Mouse (Mus musculus): ENCODE measurements around the gene Zfp13. TPM values are rescaled to one million over a fixed set of nuclear protein-coding genes. Genes with fewer than 3 reads are reported as not detected.
A peak's percentile ranks its signal among the peaks of the same experiment; 100 is the strongest.

Gene Zfp13
- polyA plus RNA-seq, 1 experiment from 2014 or later: 3.4 TPM

GRCm38 (mm10) chr17:23543983-23544382, 55.3 kb downstream of the Zfp13 start:
- Histone ChIP-seq H3K36me3 (ENCODE audit: control insufficient read depth, insufficient read depth) (no peaks in the 10 kb centered on the region), H3K9ac (ENCODE audit: low read depth, low read length) (no peak overlapping the region), H3K4me3 (ENCODE audit: low read depth, low read length) (no peak overlapping the region), H3K27me3 (replicated peaks; ENCODE audit: control insufficient read depth, insufficient read depth, low read length) (0 out of 2 replicates have a peak, but pooled peaks cover 5% of the 10 kb centered on the region), H3K9me3 (ENCODE audit: control insufficient read depth) (no peaks in the 10 kb centered on the region), H3K4me1 (replicated peaks; ENCODE audit: control insufficient read depth, insufficient read depth, low read length) (no peaks in the 10 kb centered on the region; the same call in 1 of the 2 replicates), H3K4me2 (replicated peaks; ENCODE audit: low read depth) (no peak overlapping the region; the same call in 1 of the 2 replicates), H3K27ac (ENCODE audit: low read depth, low read length) (no peak overlapping the region)
- no peak for TF ChIP-seq CTCF (IDR thresholded peaks at IDR 0.05; ENCODE audit: low read depth)
- no peak for ATAC-seq
- WGBS: 65% methylated on average over 4 of the region's 4 CpGs

GRCm38 (mm10) chr17:23543325-23543724, 56.0 kb downstream of the Zfp13 start:
- Histone ChIP-seq H3K36me3 (ENCODE audit: control insufficient read depth, insufficient read depth) (no peaks in the 10 kb centered on the region), H3K9ac (ENCODE audit: low read depth, low read length) (no peak overlapping the region), H3K4me2 (replicated peaks; ENCODE audit: low read depth) (peak overlapping the region; percentile 46), H3K27ac (ENCODE audit: low read depth, low read length) (peak overlapping the region; percentile 35; the same call in 1 of the 2 replicates), H3K4me3 (ENCODE audit: low read depth, low read length) (no peak overlapping the region), H3K4me1 (replicated peaks; ENCODE audit: control insufficient read depth, insufficient read depth, low read length) (no peaks in the 10 kb centered on the region; the same call in 1 of the 2 replicates), H3K27me3 (replicated peaks; ENCODE audit: control insufficient read depth, insufficient read depth, low read length) (0 out of 2 replicates have a peak, but pooled peaks cover 5% of the 10 kb centered on the region), H3K9me3 (ENCODE audit: control insufficient read depth) (no peaks in the 10 kb centered on the region)
- WGBS: 16% methylated on average over 5 of the region's 5 CpGs
- ATAC-seq: peak; percentile 77
- no peak for TF ChIP-seq CTCF (IDR thresholded peaks at IDR 0.05; ENCODE audit: low read depth)

- Histone ChIP-seq H3K27ac (ENCODE audit: low read depth, low read length) (no peak overlapping the region), H3K4me3 (ENCODE audit: low read depth, low read length) (no peak overlapping the region), H3K36me3 (ENCODE audit: control insufficient read depth, insufficient read depth) (no peaks in the 10 kb centered on the region), H3K9me3 (ENCODE audit: control insufficient read depth) (no peaks in the 10 kb centered on the region), H3K4me2 (replicated peaks; ENCODE audit: low read depth) (peak overlapping the region; percentile 46), H3K4me1 (replicated peaks; ENCODE audit: control insufficient read depth, insufficient read depth, low read length) (peaks cover 4% of the 10 kb centered on the region), H3K9ac (ENCODE audit: low read depth, low read length) (no peak overlapping the region), H3K27me3 (replicated peaks; ENCODE audit: control insufficient read depth, insufficient read depth, low read length) (peaks cover 5% of the 10 kb centered on the region; the same call in 1 of the 2 replicates)
- WGBS: 23% methylated on average over 4 of the region's 4 CpGs
- no peak for ATAC-seq
- TF ChIP-seq CTCF (IDR thresholded peaks at IDR 0.05; ENCODE audit: low read depth): no peak
These were observed 56.5 kb downstream of the Zfp13 start for GRCm38 (mm10) chr17:23542835-23543234.

GRCm38 (mm10) chr17:23542004-23542720, 57.1 kb downstream of the Zfp13 start:
- no peak overlapping the region for H3K27ac ChIP-seq (ENCODE audit: low read depth, low read length)
- H3K4me3 ChIP-seq (ENCODE audit: low read depth, low read length): 0 out of 2 replicates have a peak overlapping the region, but pooled peaks have one; percentile 13
- H3K9ac ChIP-seq (ENCODE audit: low read depth, low read length): no peak overlapping the region
- WGBS: 21% methylated on average over 12 of the region's 12 CpGs
- H3K4me1 ChIP-seq (replicated peaks; ENCODE audit: control insufficient read depth, insufficient read depth, low read length): peaks cover 6% of the 10 kb centered on the region
- peaks cover 7% of the 10 kb centered on the region; the same call in 1 of the 2 replicates for H3K27me3 ChIP-seq (replicated peaks; ENCODE audit: control insufficient read depth, insufficient read depth, low read length)
- peak overlapping the region; percentile 37; the same call in 1 of the 2 replicates for H3K4me2 ChIP-seq (replicated peaks; ENCODE audit: low read depth)
- H3K36me3 ChIP-seq (ENCODE audit: control insufficient read depth, insufficient read depth): no peaks in the 10 kb centered on the region
- no peaks in the 10 kb centered on the region for H3K9me3 ChIP-seq (ENCODE audit: control insufficient read depth)
- no peak for TF ChIP-seq CTCF (IDR thresholded peaks at IDR 0.05; ENCODE audit: low read depth)
- ATAC-seq: no peak

GRCm38 (mm10) chr17:23540605-23541475, 58.4 kb downstream of the Zfp13 start:
- H3K4me1 ChIP-seq (replicated peaks; ENCODE audit: control insufficient read depth, insufficient read depth, low read length): peaks cover 6% of the 10 kb centered on the region
- H3K27ac ChIP-seq (ENCODE audit: low read depth, low read length): no peak overlapping the region
- no peak for ATAC-seq
- H3K36me3 ChIP-seq (ENCODE audit: control insufficient read depth, insufficient read depth): no peaks in the 10 kb centered on the region
- H3K4me3 ChIP-seq (ENCODE audit: low read depth, low read length): no peak overlapping the region
- TF ChIP-seq CTCF (IDR thresholded peaks at IDR 0.05; ENCODE audit: low read depth): no peak
- WGBS: 44% methylated on average over 31 of the region's 31 CpGs
- H3K4me2 ChIP-seq (replicated peaks; ENCODE audit: low read depth): no peak overlapping the region
- H3K9me3 ChIP-seq (ENCODE audit: control insufficient read depth): no peaks in the 10 kb centered on the region
- H3K27me3 ChIP-seq (replicated peaks; ENCODE audit: control insufficient read depth, insufficient read depth, low read length): peaks cover 9% of the 10 kb centered on the region; the same call in 1 of the 2 replicates
- no peak overlapping the region for H3K9ac ChIP-seq (ENCODE audit: low read depth, low read length)

GRCm38 (mm10) chr17:23540106-23540505, 59.2 kb downstream of the Zfp13 start:
- no peak for ATAC-seq
- H3K27me3 ChIP-seq (replicated peaks; ENCODE audit: control insufficient read depth, insufficient read depth, low read length): peaks cover 9% of the 10 kb centered on the region; the same call in 1 of the 2 replicates
- WGBS: 54% methylated on average over 3 of the region's 3 CpGs
- H3K36me3 ChIP-seq (ENCODE audit: control insufficient read depth, insufficient read depth): no peaks in the 10 kb centered on the region
- peaks cover 6% of the 10 kb centered on the region for H3K4me1 ChIP-seq (replicated peaks; ENCODE audit: control insufficient read depth, insufficient read depth, low read length)
- H3K9me3 ChIP-seq (ENCODE audit: control insufficient read depth): no peaks in the 10 kb centered on the region
- no peak overlapping the region for H3K4me2 ChIP-seq (replicated peaks; ENCODE audit: low read depth)
- TF ChIP-seq CTCF (IDR thresholded peaks at IDR 0.05; ENCODE audit: low read depth): no peak
- no peak overlapping the region for H3K27ac ChIP-seq (ENCODE audit: low read depth, low read length)
- H3K4me3 ChIP-seq (ENCODE audit: low read depth, low read length): no peak overlapping the region
- no peak overlapping the region for H3K9ac ChIP-seq (ENCODE audit: low read depth, low read length)
